Comparison of ENCODE assay signal across 8 mouse cellular contexts in genomic region chr12:40036666-40037065, GRCm38 (mm10). TPM values are rescaled to one million over a fixed set of nuclear protein-coding genes. Genes with fewer than 3 reads are reported as not detected.
DNase-seq lines count a peak whose midpoint lies in the region; ATAC-seq and TF ChIP-seq lines count a peak whose summit lies in the region.

No protein-coding gene starts in this region.

- H3K36me3 ChIP-seq in heart, embryonic 16.5 days (ENCODE audit: control insufficient read depth, insufficient read depth) = peaks cover 4% of the 10 kb centered on the region; the same call in 1 of the 2 replicates
- no peaks in the 10 kb centered on the region for H3K36me3 ChIP-seq in limb, embryonic 11.5 days (ENCODE audit: control insufficient read depth, insufficient read depth, low read length)
- H3K36me3 ChIP-seq in midbrain, embryonic 10.5 days = peaks cover 24% of the 10 kb centered on the region

- no peak for TF ChIP-seq CTCF in cortical plate, adult 2 months (IDR thresholded peaks at IDR 0.05; ENCODE audit: extremely low read depth, insufficient read depth, low read length)

- no peaks in the 10 kb centered on the region for H3K27me3 ChIP-seq in heart, embryonic 16.5 days (ENCODE audit: control insufficient read depth, insufficient read depth, low read length)
- H3K27me3 ChIP-seq in limb, embryonic 11.5 days (ENCODE audit: control insufficient read depth, insufficient read depth, low read length) = no peaks in the 10 kb centered on the region
- H3K27me3 ChIP-seq in midbrain, embryonic 10.5 days (ENCODE audit: low read depth, poor library complexity, severe bottlenecking) = peaks cover 7% of the 10 kb centered on the region; the same call in 1 of the 2 replicates

- H3K4me1 ChIP-seq in cortical plate, adult 2 months (ENCODE audit: control insufficient read depth, insufficient read depth, low read length) = no peaks in the 10 kb centered on the region; the same call in 1 of the 2 replicates
- H3K4me1 ChIP-seq in heart, embryonic 16.5 days (ENCODE audit: control insufficient read depth, insufficient read depth, low read length) = peaks cover 9% of the 10 kb centered on the region
- no peaks in the 10 kb centered on the region for H3K4me1 ChIP-seq in limb, embryonic 11.5 days (ENCODE audit: control insufficient read depth, insufficient read depth, low read length)
- peaks cover 27% of the 10 kb centered on the region for H3K4me1 ChIP-seq in midbrain, embryonic 10.5 days

- no peak for ATAC-seq in heart, embryonic 16.5 days (replicated peaks; ENCODE audit: extremely low read depth, insufficient read depth, low FRiP score)
- ATAC-seq in limb, embryonic 11.5 days (ENCODE audit: insufficient number of reproducible peaks, low FRiP score, low TSS enrichment, low read depth) = no peak
- no peak for ATAC-seq in frontal cortex, adult (ENCODE audit: low TSS enrichment)

- H3K9ac ChIP-seq in heart, embryonic 16.5 days (ENCODE audit: low read length) = peak overlapping the region; percentile 90
- peak overlapping the region; percentile 58 for H3K9ac ChIP-seq in limb, embryonic 11.5 days (ENCODE audit: low read length)

- peak overlapping the region; percentile 78 for H3K27ac ChIP-seq in cortical plate, adult 2 months (ENCODE audit: insufficient read depth, low read length)
- H3K27ac ChIP-seq in heart, embryonic 16.5 days (ENCODE audit: low read length) = peak overlapping the region; percentile 86
- H3K27ac ChIP-seq in limb, embryonic 11.5 days (replicated peaks; ENCODE audit: low read depth, low read length) = no peak overlapping the region; the same call in 1 of the 2 replicates
- peak overlapping the region; percentile 94 for H3K27ac ChIP-seq in midbrain, embryonic 10.5 days (replicated peaks)

- no peak for TF ChIP-seq POLR2A in cortical plate, adult 2 months (IDR thresholded peaks at IDR 0.05; ENCODE audit: extremely low read depth, insufficient read depth, low read length)

- H3K4me3 ChIP-seq in cortical plate, adult 2 months (ENCODE audit: insufficient read depth, low read length) = peak overlapping the region; percentile 82
- H3K4me3 ChIP-seq in heart, embryonic 16.5 days (ENCODE audit: low read length) = peak overlapping the region; percentile 93
- peak overlapping the region; percentile 68 for H3K4me3 ChIP-seq in limb, embryonic 11.5 days (ENCODE audit: low read depth, low read length)
- peak overlapping the region; percentile 83 for H3K4me3 ChIP-seq in midbrain, embryonic 10.5 days

- H3K9me3 ChIP-seq in heart, embryonic 16.5 days (replicated peaks; ENCODE audit: control insufficient read depth, low read length) = 0 out of 2 replicates have a peak, but pooled peaks cover under 1% of the 10 kb centered on the region
- no peaks in the 10 kb centered on the region for H3K9me3 ChIP-seq in limb, embryonic 11.5 days (ENCODE audit: control insufficient read depth, low read length)
- H3K9me3 ChIP-seq in midbrain, embryonic 10.5 days (replicated peaks) = no peaks in the 10 kb centered on the region

- under 1% methylated on average over 11 of the region's 11 CpGs for WGBS in heart, embryonic 16.5 days
- 4% methylated on average over 11 of the region's 11 CpGs for WGBS in limb, embryonic 11.5 days
- WGBS in midbrain, embryonic 10.5 days = 3% methylated on average over 11 of the region's 11 CpGs

- peak; percentile 18 for DNase-seq in kidney, adult 18-20 months
- no peak for DNase-seq in kidney, adult 11 months
- no peak for DNase-seq in limb, embryonic 11.5 days (ENCODE audit: low spot score)
- no peak for DNase-seq in midbrain, embryonic 10.5 days (ENCODE audit: low spot score)
- DNase-seq in thymus, postnatal 25 days = peak; percentile 25

- peak overlapping the region; percentile 81 for H3K4me2 ChIP-seq in heart, embryonic 16.5 days (ENCODE audit: low read depth, low read length)
- H3K4me2 ChIP-seq in limb, embryonic 11.5 days (ENCODE audit: low read depth, severe bottlenecking) = peak overlapping the region; percentile 74

RNA-seq across cellular contexts. Expression of gene Arl4a, which starts 1.2 kb away (rescaled TPM):
- polyA plus RNA-seq in cortical plate, adult 2 months (2012; rRNA removed) = 31.1 and 32.1 TPM in 2 replicates
- 32.8 and 38.5 TPM in 2 replicates for polyA plus RNA-seq in heart, embryonic 16.5 days (2015; fragmentation: Nextera tagmentation; extraction: Ambion mirVana)
- polyA plus RNA-seq in limb, embryonic 11.5 days (2014; fragmentation: Nextera tagmentation; extraction: Ambion mirVana) = 29.4 and 31.1 TPM in 2 replicates
- 74.3 and 78.1 TPM in 2 replicates for polyA plus RNA-seq in midbrain, embryonic 10.5 days (2016; fragmentation: Nextera tagmentation; extraction: Ambion mirVana)

Comparison
In these comparisons a context has a peak if more than half of its experiments do, and no peak if none do; other contexts are left out.
1. DNase-seq: peak in kidney, adult 18-20 months (single experiment) and thymus, postnatal 25 days (single experiment); none in kidney, adult 11 months (single experiment), limb, embryonic 11.5 days (single experiment) and midbrain, embryonic 10.5 days (single experiment).
2. Peak in every context shown above with its lines, with median percentiles within 50 percentile points of each other: H3K4me3 ChIP-seq.